Mouse (Mus musculus) T-cell, adult 2 months (primary cell): ENCODE results near the gene Gm21921.
"Not testable (repeated sequence)": the region's sequence is repeated elsewhere in the genome, so short reads cannot be mapped to it uniquely, and the experiment has no call there.

Experiments used
- DNase-seq: peaks from one replicate; pipeline ENCODE4 v3.0.0; 2022; ENCODE audit warnings: low spot score

Gm21921 gene

GRCm38 (mm10) chrY:24796143-24796542, at the start of gene Gm21921:
Gm21921 (minus strand) TSS chrY:24796243.
- DNase-seq: not testable (repeated sequence)
